Mouse (Mus musculus) embryonic facial prominence, embryonic 11.5 days (tissue): ENCODE measurements around the gene Tmem79. TPM values are rescaled to one million over a fixed set of nuclear protein-coding genes. Genes with fewer than 3 reads are reported as not detected.
"Not testable (repeated sequence)": the region's sequence is repeated elsewhere in the genome, so short reads cannot be mapped to it uniquely, and the experiment has no call there.

Experiments used
- ATAC-seq: fragments of 200-750 bp; cut with Nextera tagmentation; replicated peaks from 2 replicates; pipeline ENCODE4 v1.8.0; 2017; ENCODE audit warnings: low read depth; ENCODE audit not compliant: insufficient number of reproducible peaks, low FRiP score, low TSS enrichment
- DNase-seq: peaks from one replicate; pipeline ENCODE4 v3.0.0-alpha.2; 2015; ENCODE audit warnings: low spot score
- H3K27ac ChIP-seq: fragments of 300-500 bp; sonication (generic); replicated peaks from 2 replicates; pipeline ENCODE4 v1.5.1; 2014; ENCODE audit warnings: mild to moderate bottlenecking, low read depth, low read length, control low read depth
- H3K27me3 ChIP-seq: fragments of 300-500 bp; sonication (generic); 2 replicates; pipeline ENCODE4 v1.6.1; 2014; ENCODE audit warnings: mild to moderate bottlenecking, low read length, moderate library complexity, mixed read lengths; ENCODE audit not compliant: control insufficient read depth, insufficient read depth
- H3K36me3 ChIP-seq: fragments of 300-500 bp; sonication (generic); replicated peaks from 2 replicates; pipeline ENCODE4 v1.6.1; 2014; ENCODE audit warnings: low read depth, mild to moderate bottlenecking, low read length, moderate library complexity, mixed read lengths; ENCODE audit not compliant: control insufficient read depth, insufficient read depth
- H3K4me1 ChIP-seq: fragments of 300-500 bp; sonication (generic); 2 replicates; pipeline ENCODE4 v1.6.1; 2014; ENCODE audit warnings: low read length, mixed read lengths; ENCODE audit not compliant: control insufficient read depth, insufficient read depth
- H3K4me2 ChIP-seq: fragments of 300-500 bp; sonication (generic); 2 replicates; pipeline ENCODE4 v1.6.1; 2014; ENCODE audit warnings: low read depth, mild to moderate bottlenecking, control low read depth, low read length, moderate library complexity
- H3K4me3 ChIP-seq: fragments of 300-500 bp; sonication (generic); 2 replicates; pipeline ENCODE4 v1.5.1; 2014; ENCODE audit warnings: low read depth, low read length, control low read depth
- H3K9ac ChIP-seq: fragments of 300-500 bp; sonication (generic); replicated peaks from 2 replicates; pipeline ENCODE4 v1.6.1; 2014; ENCODE audit warnings: mild to moderate bottlenecking, control low read depth, low read length
- H3K9me3 ChIP-seq: fragments of 300-500 bp; sonication (generic); replicated peaks from 2 replicates; pipeline ENCODE4 v1.6.1; 2016; ENCODE audit warnings: mild to moderate bottlenecking, low read length, inconsistent platforms, mixed read lengths; ENCODE audit not compliant: control insufficient read depth
- WGBS: fragments of 180-500 bp; shearing (Covaris S2); extraction: QIAGEN DNeasy Blood & Tissue Kit; methylation state at CpG from one replicate; pipeline ENCODE4 v1.1.7; 2014; 5-methylcytosine and 5-hydroxymethylcytosine counted together
- polyA plus RNA-seq: library from polyadenylated mRNA; unstranded; fragments of >200 nt; fragmentation: Nextera tagmentation; extraction: Ambion mirVana; gene quantifications from 2 replicates; pipeline ENCODE4 v1.2.1, GENCODE M21; 2014

Gene Tmem79
- polyA plus RNA-seq, 1 experiment from 2014 or later, result 2.1 TPM

DNA sequence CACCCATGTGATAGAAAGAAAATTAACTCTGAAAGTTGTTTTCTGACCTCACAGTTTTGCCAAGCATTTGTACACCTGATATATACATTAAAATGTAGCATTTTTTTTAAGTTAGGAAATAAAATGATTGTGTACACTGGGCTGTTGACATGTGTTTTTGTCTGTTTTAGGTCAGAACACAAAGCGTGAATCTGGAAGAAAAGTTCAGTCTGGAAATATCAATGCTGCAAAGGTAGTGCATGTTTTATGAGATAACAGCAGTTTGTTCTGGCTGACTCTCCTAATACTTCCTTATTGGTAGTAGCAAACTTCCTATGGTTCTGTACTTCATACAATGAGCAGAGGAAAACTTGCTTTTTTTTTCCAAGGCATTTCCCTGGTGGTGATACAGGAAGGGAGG lies 36.8 kb downstream of the Tmem79 start:
- Histone ChIP-seq H3K9me3 (no peaks in the 10 kb centered on the region), H3K36me3 (peaks cover 16% of the 10 kb centered on the region), H3K4me3 (no peak overlapping the region), H3K9ac (no peak overlapping the region), H3K4me1 (no peaks in the 10 kb centered on the region), H3K27me3 (no peaks in the 10 kb centered on the region), H3K4me2 (no peak overlapping the region), H3K27ac (no peak overlapping the region)
- 97% methylated on average over 1 of the region's 1 CpGs for WGBS
- DNase-seq (no peak), ATAC-seq (no peak)

GRCm38 (mm10) chr3:88297321-88297851 lies 38.6 kb downstream of the Tmem79 start:
- under 1% methylated on average over 30 of the region's 30 CpGs for WGBS

GRCm38 (mm10) chr3:88296561-88297318 lies 39.2 kb downstream of the Tmem79 start, which contains the start of the genes Tsacc and Cct3:
Gene Tsacc (minus strand): TSS chr3:88296999.
Gene Cct3 (plus strand): TSS chr3:88297116.
- Histone ChIP-seq H3K27ac (peak within 1 kb of the TSS; percentile 87), H3K9me3 (no peaks in the 10 kb centered on the region), H3K36me3 (peaks cover 10% of the 10 kb centered on the region), H3K27me3 (no peaks in the 10 kb centered on the region), H3K4me2 (peak within 1 kb of the TSS; percentile 49), H3K4me1 (no peaks in the 10 kb centered on the region), H3K4me3 (peak within 1 kb of the TSS; percentile 83), H3K9ac (peak within 1 kb of the TSS; percentile 90)
- ATAC-seq (peak; percentile 99), DNase-seq (peak; percentile 98)
- WGBS, result under 1% methylated on average over 44 of the region's 44 CpGs

More at GRCm38 (mm10) chr3:88297321-88297851, 38.6 kb downstream of the Tmem79 start:
- Histone ChIP-seq H3K9ac (peak overlapping the region; percentile 90), H3K9me3 (no peaks in the 10 kb centered on the region), H3K27ac (peak overlapping the region; percentile 87), H3K27me3 (no peaks in the 10 kb centered on the region), H3K36me3 (peaks cover 10% of the 10 kb centered on the region), H3K4me2 (peak overlapping the region; percentile 49), H3K4me1 (no peaks in the 10 kb centered on the region), H3K4me3 (peak overlapping the region; percentile 83)
- peak; percentile 18 for DNase-seq
- no peak for ATAC-seq

DNA sequence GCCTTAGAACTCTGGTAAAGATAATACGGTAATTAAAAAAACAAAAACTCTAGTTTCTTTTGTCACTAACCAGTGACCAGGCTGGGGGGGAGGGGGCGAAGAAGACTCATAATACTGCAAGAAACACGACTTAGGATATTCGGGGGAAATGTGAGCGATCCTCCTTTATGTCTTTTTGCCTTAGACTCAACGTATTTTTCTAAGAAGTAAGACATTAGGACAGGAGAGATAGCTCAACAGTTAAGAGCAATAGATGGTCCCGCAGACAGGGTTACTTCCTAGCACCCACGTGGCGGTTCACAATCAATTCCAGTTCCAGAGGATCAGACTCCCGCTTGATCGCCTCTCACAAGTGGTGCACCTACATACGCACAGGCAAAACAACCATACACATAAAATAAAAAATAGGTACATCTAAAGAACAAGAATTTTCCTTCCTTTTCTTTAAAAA lies 39.8 kb downstream of the Tmem79 start:
- Histone ChIP-seq H3K9me3 (no peaks in the 10 kb centered on the region), H3K9ac (peak overlapping the region; percentile 66), H3K4me2 (peak overlapping the region; percentile 16), H3K4me3 (peak overlapping the region; percentile 83), H3K27me3 (no peaks in the 10 kb centered on the region), H3K27ac (peak overlapping the region; percentile 22), H3K36me3 (peaks cover 5% of the 10 kb centered on the region), H3K4me1 (no peaks in the 10 kb centered on the region)
- 2% methylated on average over 12 of the region's 12 CpGs for WGBS
- peak; percentile 3; the same call in 1 of the 2 replicates for ATAC-seq
- DNase-seq, result no peak

DNA sequence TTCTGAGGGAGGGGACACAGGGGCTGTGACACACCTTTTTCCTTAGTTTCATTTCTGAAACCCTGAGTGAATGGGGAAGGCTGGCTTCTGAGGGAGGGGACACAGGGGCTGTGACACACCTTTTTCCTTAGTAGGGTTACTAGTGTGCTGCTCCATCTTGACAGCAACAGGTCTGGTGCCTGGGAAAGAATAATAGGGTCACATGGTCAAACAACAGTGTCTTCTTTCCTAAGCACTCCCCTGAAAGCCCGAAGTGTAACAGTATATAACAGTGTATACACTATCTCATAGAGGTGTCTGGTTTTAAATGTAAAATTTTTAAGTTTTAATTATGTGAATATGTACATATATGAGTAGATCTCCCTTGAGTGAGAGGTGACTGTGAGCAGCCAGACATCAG lies 40.7 kb downstream of the Tmem79 start:
- not testable (repeated sequence) for ATAC-seq, H3K9ac ChIP-seq, H3K4me1 ChIP-seq, H3K27ac ChIP-seq, DNase-seq, H3K9me3 ChIP-seq, H3K4me2 ChIP-seq, H3K36me3 ChIP-seq, H3K4me3 ChIP-seq, H3K27me3 ChIP-seq
- 74% methylated on average over 1 of the region's 1 CpGs for WGBS

GRCm38 (mm10) chr3:88291970-88292369 lies 44.0 kb downstream of the Tmem79 start:
- no peaks in the 10 kb centered on the region for H3K9me3 ChIP-seq
- 58% methylated on average over 4 of the region's 4 CpGs for WGBS
- no peaks in the 10 kb centered on the region for H3K27me3 ChIP-seq
- H3K9ac ChIP-seq, result no peak overlapping the region
- H3K36me3 ChIP-seq, result no peaks in the 10 kb centered on the region
- no peak overlapping the region for H3K27ac ChIP-seq
- H3K4me2 ChIP-seq, result no peak overlapping the region
- no peaks in the 10 kb centered on the region for H3K4me1 ChIP-seq
- no peak for ATAC-seq
- H3K4me3 ChIP-seq, result no peak overlapping the region
- DNase-seq, result no peak

DNA sequence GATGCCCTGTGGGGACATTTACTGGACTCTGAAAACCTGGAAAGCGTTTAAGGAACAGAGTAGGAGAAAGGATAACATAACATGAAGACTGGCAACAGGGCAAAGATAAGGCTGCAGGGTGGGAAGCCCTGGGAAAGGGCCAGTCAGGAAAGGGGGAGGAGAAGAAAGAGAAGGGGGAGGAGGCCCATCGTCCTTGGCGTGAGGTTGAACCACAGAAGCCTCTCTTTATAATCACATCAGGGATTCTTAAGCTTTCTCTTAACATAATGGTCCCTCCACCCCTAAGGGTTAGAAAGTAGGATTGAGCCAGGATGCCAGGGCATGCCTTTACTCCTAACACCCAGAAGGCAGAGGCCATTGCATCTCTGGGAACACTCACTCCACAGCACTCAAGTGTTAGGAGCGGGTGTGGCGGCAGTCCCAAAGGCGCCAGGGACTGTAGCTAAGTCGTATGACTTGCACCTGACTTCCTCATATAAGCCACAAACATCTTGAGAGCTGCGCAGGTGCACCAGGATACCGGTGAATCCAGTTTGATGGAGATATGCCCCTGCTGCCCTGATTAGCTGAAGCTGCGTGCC lies 47.7 kb downstream of the Tmem79 start:
- H3K27me3 ChIP-seq, H3K9ac ChIP-seq, H3K4me2 ChIP-seq, H3K36me3 ChIP-seq, H3K4me1 ChIP-seq, H3K27ac ChIP-seq, ATAC-seq, DNase-seq, H3K4me3 ChIP-seq, H3K9me3 ChIP-seq: not testable (repeated sequence)
- WGBS, result 83% methylated on average over 8 of the region's 10 CpGs

DNA sequence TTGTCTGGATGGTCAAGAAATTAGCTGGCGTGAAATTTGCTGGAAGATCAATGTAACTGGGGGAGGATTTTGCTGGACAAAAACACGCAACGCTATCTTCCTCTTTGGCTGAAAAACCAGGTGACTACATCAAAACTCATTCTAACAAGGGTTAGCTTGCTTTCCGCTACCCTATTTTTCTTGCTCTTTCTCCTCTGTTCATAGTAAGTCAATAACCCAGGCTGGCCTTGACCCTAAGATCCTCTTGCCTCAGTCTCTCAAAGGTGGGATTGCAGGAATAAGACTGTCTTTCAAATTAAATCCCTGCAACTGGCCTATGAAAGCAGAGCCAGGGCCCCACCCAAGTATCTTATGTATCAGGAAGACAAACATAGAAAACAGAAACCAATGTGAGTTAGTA lies 48.8 kb downstream of the Tmem79 start, which contains the start of gene Gm38392:
Gm38392 (minus strand) TSS at position 101 of the 400 bp plus-strand sequence.
- Histone ChIP-seq H3K9ac (no peak within 1 kb of the TSS), H3K4me3 (no peak within 1 kb of the TSS), H3K4me1 (no peaks in the 10 kb centered on the region), H3K27me3 (no peaks in the 10 kb centered on the region), H3K9me3 (no peaks in the 10 kb centered on the region), H3K36me3 (no peaks in the 10 kb centered on the region), H3K4me2 (no peak within 1 kb of the TSS), H3K27ac (no peak within 1 kb of the TSS)
- ATAC-seq, result no peak
- WGBS, result 95% methylated on average over 4 of the region's 4 CpGs
- DNase-seq, result no peak
